Comparison of ENCODE assay signal across 16 mouse cellular contexts in the genomic region with DNA sequence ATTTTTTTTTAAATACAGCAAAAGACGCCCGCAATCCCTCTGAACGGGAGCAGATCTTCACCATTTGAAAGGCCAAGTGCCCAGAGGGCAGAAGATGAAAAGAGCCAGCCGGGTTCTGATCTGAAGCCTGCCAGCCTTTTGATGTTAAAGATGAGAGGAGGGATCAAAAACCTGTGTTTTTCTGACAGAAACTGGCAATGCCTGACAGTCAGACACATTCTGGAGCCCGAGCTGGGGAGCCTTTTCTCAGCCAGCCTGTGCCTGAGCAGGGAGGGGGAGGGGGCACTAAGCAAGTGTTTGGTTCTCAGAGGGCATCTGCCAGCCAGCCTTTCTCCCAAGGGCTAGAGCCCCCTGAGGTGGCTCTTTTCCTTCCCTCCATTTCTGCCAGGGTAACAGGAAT. TPM values are rescaled to one million over a fixed set of nuclear protein-coding genes. Genes with fewer than 3 reads are reported as not detected.
DNase-seq lines count a peak whose midpoint lies in the region; ATAC-seq and TF ChIP-seq lines count a peak whose summit lies in the region.
"Had no signal": no experiment of that assay in that cellular context is flagged by ENCODE, and none has a peak within 500 bp of the region (broad histone marks: within the 10 kb centered on the region; RNA-seq: fewer than 3 reads in every experiment).

No protein-coding gene starts in this region.

- 62% methylated on average over 5 of the region's 5 CpGs for WGBS in hindbrain, embryonic 10.5 days
- 56% methylated on average over 5 of the region's 5 CpGs for WGBS in hindbrain, embryonic 12.5 days
- WGBS in thymus, adult 2 months = 46% methylated on average over 5 of the region's 5 CpGs
- 43% methylated on average over 5 of the region's 5 CpGs for WGBS in hindbrain, embryonic 15.5 days

- H3K9me3 ChIP-seq in hindbrain, embryonic 10.5 days = no peaks in the 10 kb centered on the region
- H3K9me3 ChIP-seq in hindbrain, embryonic 12.5 days (replicated peaks) = no peaks in the 10 kb centered on the region
- no peaks in the 10 kb centered on the region for H3K9me3 ChIP-seq in hindbrain, embryonic 15.5 days
- H3K9me3 ChIP-seq: embryonic facial prominence, embryonic 12.5 days; heart, embryonic 15.5 days had no signal

- H3K27me3 ChIP-seq in hindbrain, embryonic 10.5 days (ENCODE audit: insufficient read depth, poor library complexity, severe bottlenecking) = no peaks in the 10 kb centered on the region
- no peaks in the 10 kb centered on the region for H3K27me3 ChIP-seq in hindbrain, embryonic 12.5 days
- H3K27me3 ChIP-seq in thymus, adult 2 months (ENCODE audit: control insufficient read depth, insufficient read depth, low read length) = no peaks in the 10 kb centered on the region
- H3K27me3 ChIP-seq in hindbrain, embryonic 15.5 days = no peaks in the 10 kb centered on the region
- H3K27me3 ChIP-seq: embryonic facial prominence, embryonic 12.5 days; heart, embryonic 15.5 days had no signal

- no peak for ATAC-seq in hindbrain, embryonic 12.5 days (ENCODE audit: low FRiP score)
- no peak for ATAC-seq in hindbrain, embryonic 15.5 days (ENCODE audit: low FRiP score, low read depth)
- ATAC-seq: CD4-positive, CD25-positive, alpha-beta regulatory T cell, adult 4 months; lung, postnatal 0 days had no signal

- H3K4me1 ChIP-seq in hindbrain, embryonic 10.5 days (replicated peaks) = peaks cover 40% of the 10 kb centered on the region
- peaks cover 13% of the 10 kb centered on the region for H3K4me1 ChIP-seq in hindbrain, embryonic 12.5 days
- H3K4me1 ChIP-seq in thymus, adult 2 months (replicated peaks; ENCODE audit: control insufficient read depth, insufficient read depth, low read length) = no peaks in the 10 kb centered on the region
- 0 out of 2 replicates have a peak, but pooled peaks cover 3% of the 10 kb centered on the region for H3K4me1 ChIP-seq in hindbrain, embryonic 15.5 days (replicated peaks)
- H3K4me1 ChIP-seq: heart, embryonic 15.5 days had no signal

- no peak for TF ChIP-seq CTCF in thymus, adult 2 months (IDR thresholded peaks at IDR 0.05; ENCODE audit: borderline replicate concordance, control insufficient read depth, extremely low read depth, insufficient read depth, low read length, poor library complexity)

- H3K27ac ChIP-seq in hindbrain, embryonic 10.5 days = peak overlapping the region; percentile 35; the same call in 1 of the 2 replicates
- no peak overlapping the region for H3K27ac ChIP-seq in hindbrain, embryonic 12.5 days
- H3K27ac ChIP-seq in thymus, adult 2 months (ENCODE audit: control insufficient read depth, insufficient read depth, low read length) = no peak overlapping the region
- H3K27ac ChIP-seq in hindbrain, embryonic 15.5 days (replicated peaks) = 0 out of 2 replicates have a peak overlapping the region, but pooled peaks have one; percentile 4
- H3K27ac ChIP-seq: heart, embryonic 15.5 days; left cerebral cortex, adult 2 months had no signal

- TF ChIP-seq POLR2A in thymus, adult 2 months (IDR thresholded peaks at IDR 0.05; ENCODE audit: control insufficient read depth, extremely low read depth, insufficient read depth, low read length, poor library complexity) = no peak

- no peak overlapping the region for H3K4me3 ChIP-seq in hindbrain, embryonic 10.5 days
- H3K4me3 ChIP-seq in hindbrain, embryonic 12.5 days = no peak overlapping the region
- no peak overlapping the region for H3K4me3 ChIP-seq in thymus, adult 2 months (ENCODE audit: control insufficient read depth, insufficient read depth, low read length)
- H3K4me3 ChIP-seq in hindbrain, embryonic 15.5 days = no peak overlapping the region
- H3K4me3 ChIP-seq: embryonic facial prominence, embryonic 12.5 days; heart, embryonic 15.5 days; left cerebral cortex, adult 2 months had no signal

- no peak overlapping the region for H3K4me2 ChIP-seq in hindbrain, embryonic 12.5 days (replicated peaks)
- H3K4me2 ChIP-seq in hindbrain, embryonic 15.5 days = no peak overlapping the region
- H3K4me2 ChIP-seq: embryonic facial prominence, embryonic 12.5 days; heart, embryonic 15.5 days; liver, embryonic 11.5 days had no signal

- no peaks in the 10 kb centered on the region for H3K36me3 ChIP-seq in hindbrain, embryonic 10.5 days
- no peaks in the 10 kb centered on the region for H3K36me3 ChIP-seq in hindbrain, embryonic 12.5 days
- no peaks in the 10 kb centered on the region for H3K36me3 ChIP-seq in thymus, adult 2 months (ENCODE audit: control insufficient read depth, insufficient read depth, low read length)
- no peaks in the 10 kb centered on the region for H3K36me3 ChIP-seq in hindbrain, embryonic 15.5 days
- H3K36me3 ChIP-seq: embryonic facial prominence, embryonic 12.5 days; heart, embryonic 15.5 days had no signal

- H3K9ac ChIP-seq in hindbrain, embryonic 12.5 days = no peak overlapping the region
- no peak overlapping the region for H3K9ac ChIP-seq in hindbrain, embryonic 15.5 days
- H3K9ac ChIP-seq: embryonic facial prominence, embryonic 12.5 days; heart, embryonic 15.5 days had no signal

- DNase-seq in hindbrain, embryonic 10.5 days (ENCODE audit: low spot score) = no peak
- peak; percentile 13 for DNase-seq in thymus, postnatal 4 days
- no peak for DNase-seq in thymus, adult 2 months
- no peak for DNase-seq in urinary bladder, postnatal 14 days (ENCODE audit: low spot score)
- DNase-seq in right cerebral cortex, postnatal 25 days = no peak
- DNase-seq: cerebellum, adult 9-11 months; kidney, postnatal 25 days; thymus, postnatal 25 days had no signal

RNA-seq across cellular contexts. Expression of a gene that starts 39.3 kb away (rescaled TPM):
- 3.9 and 4.9 TPM in 2 replicates for polyA plus RNA-seq in hindbrain, embryonic 10.5 days (2016; fragmentation: Nextera tagmentation; extraction: Ambion mirVana)
- 14.6 and 15.2 TPM in 2 replicates for polyA plus RNA-seq in hindbrain, embryonic 12.5 days (2016; fragmentation: Nextera tagmentation; extraction: Ambion mirVana)
- 2.2 and 3.5 TPM in 2 replicates for polyA plus RNA-seq in thymus, adult 2 months (2012; rRNA removed)
- 13.5 and 13.8 TPM in 2 replicates for polyA plus RNA-seq in hindbrain, embryonic 15.5 days (2015; fragmentation: Nextera tagmentation; extraction: Ambion mirVana)

Comparison
In these comparisons a context has a peak if more than half of its experiments do, and no peak if none do; other contexts are left out.
1. H3K27ac ChIP-seq: peak in hindbrain, embryonic 10.5 days (single experiment) and hindbrain, embryonic 15.5 days (single experiment); none in hindbrain, embryonic 12.5 days (single experiment) and thymus, adult 2 months (single experiment).